Mouse (Mus musculus): ENCODE measurements at regions not wholly inside any gene's neighbourhood (a gene's known extent, or its start where the extent isn't known, plus 50 kb on each side); places are given as distances from the start of the nearest gene placed in this dataset.

DNA sequence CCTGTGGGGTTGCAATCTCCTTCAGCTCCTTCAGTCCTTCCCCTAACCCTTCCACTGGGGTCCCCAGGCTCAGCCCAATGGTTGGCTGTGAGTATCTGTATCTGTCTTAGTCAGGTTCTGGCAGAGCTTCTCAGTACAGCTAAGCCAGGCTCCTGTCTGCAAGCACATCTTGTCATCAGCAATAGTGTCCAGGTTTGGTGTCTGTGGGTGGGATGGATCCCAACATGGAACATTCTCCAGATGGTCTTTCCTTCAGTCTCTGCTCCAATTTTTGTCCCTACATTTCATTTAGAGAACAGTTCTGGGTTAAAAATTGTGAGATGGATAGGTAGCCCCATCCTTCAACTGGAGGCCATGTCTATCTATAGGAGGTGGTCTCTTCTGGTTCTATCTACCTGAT is 494.2 kb downstream of the Mettl4 start:
- Histone ChIP-seq H3K4me2 (ENCODE audit: low read length) (no peak overlapping the region), H3K9ac (ENCODE audit: low read length) (no peak overlapping the region), H3K27ac (replicated peaks in 1 of 2; ENCODE audit: control insufficient read depth in 1 of 2, insufficient read depth in 1 of 2, low read depth in 2 of 2, low read length in 2 of 2) (no peak overlapping the region), H3K9me3 (ENCODE audit: control insufficient read depth, low read length) (no peaks in the 10 kb centered on the region), H3K36me3 (ENCODE audit: control insufficient read depth, insufficient read depth, low read length) (no peaks in the 10 kb centered on the region), H3K27me3 (ENCODE audit: control insufficient read depth, insufficient read depth, low read length) (no peaks in the 10 kb centered on the region), H3K4me3 (ENCODE audit: control insufficient read depth in 1 of 2, insufficient read depth in 1 of 2, low read depth in 1 of 2, low read length in 2 of 2) (no peak overlapping the region), H3K4me1 (ENCODE audit: control insufficient read depth in 2 of 2, insufficient read depth in 2 of 2, low read length in 2 of 2) (no peaks in the 10 kb centered on the region)
- ATAC-seq (ENCODE audit: insufficient number of reproducible peaks, insufficient read depth, low FRiP score, low read depth), result no peak

DNA sequence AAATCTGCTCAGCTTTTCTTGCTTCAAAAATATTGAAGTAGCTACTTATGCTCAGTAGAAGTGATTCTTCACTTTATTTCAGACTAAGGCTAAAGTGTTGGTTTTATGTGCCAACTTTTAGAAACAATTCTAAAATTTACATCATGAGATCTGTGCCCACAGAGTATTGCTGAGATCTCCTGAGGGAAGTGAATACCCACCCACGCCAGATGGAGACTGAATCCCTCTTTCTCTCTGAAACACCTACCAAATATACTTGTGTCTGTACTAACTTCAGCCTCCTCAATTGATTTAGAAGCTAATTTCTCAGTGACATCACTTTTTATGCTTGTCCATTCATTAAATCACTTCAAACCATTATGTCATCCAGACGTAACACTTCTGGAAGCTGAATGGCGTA is 495.0 kb downstream of the Mettl4 start:
- H3K27ac ChIP-seq (replicated peaks in 1 of 2; ENCODE audit: control insufficient read depth in 1 of 2, insufficient read depth in 1 of 2, low read depth in 2 of 2, low read length in 2 of 2), result no peak overlapping the region
- no peaks in the 10 kb centered on the region for H3K27me3 ChIP-seq (ENCODE audit: control insufficient read depth, insufficient read depth, low read length)
- ATAC-seq (ENCODE audit: insufficient number of reproducible peaks, insufficient read depth, low FRiP score, low read depth), result no peak
- WGBS, result 94% methylated on average over 3 of the region's 3 CpGs
- H3K9ac ChIP-seq (ENCODE audit: low read length), result no peak overlapping the region
- no peak overlapping the region for H3K4me2 ChIP-seq (ENCODE audit: low read length)
- H3K4me3 ChIP-seq (ENCODE audit: control insufficient read depth in 1 of 2, insufficient read depth in 1 of 2, low read depth in 1 of 2, low read length in 2 of 2), result no peak overlapping the region
- no peaks in the 10 kb centered on the region for H3K4me1 ChIP-seq (ENCODE audit: control insufficient read depth in 2 of 2, insufficient read depth in 2 of 2, low read length in 2 of 2)
- no peaks in the 10 kb centered on the region for H3K36me3 ChIP-seq (ENCODE audit: control insufficient read depth, insufficient read depth, low read length)
- H3K9me3 ChIP-seq (ENCODE audit: control insufficient read depth, low read length), result no peaks in the 10 kb centered on the region

DNA sequence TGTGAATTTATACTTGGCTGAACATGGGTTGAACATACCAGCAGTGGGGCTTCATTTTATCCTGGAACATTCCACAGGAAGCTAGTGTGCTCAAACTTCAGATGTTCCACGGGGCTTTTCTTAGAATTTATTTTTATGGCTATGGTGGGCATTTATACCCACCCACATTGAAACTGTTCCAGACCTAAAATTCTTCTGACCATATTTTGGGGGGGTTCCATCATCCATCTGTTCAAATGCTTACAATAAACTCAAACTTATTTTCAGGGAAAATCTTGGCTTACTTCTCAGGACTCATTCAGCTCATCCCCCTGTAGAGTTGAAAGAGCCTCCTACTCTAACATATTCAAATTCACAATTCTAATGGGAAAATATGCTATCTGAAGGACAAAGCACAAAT is 506.0 kb downstream of the Mettl4 start:
- Histone ChIP-seq H3K4me3 (ENCODE audit: control insufficient read depth in 1 of 2, insufficient read depth in 1 of 2, low read depth in 1 of 2, low read length in 2 of 2) (no peak overlapping the region), H3K4me2 (ENCODE audit: low read length) (no peak overlapping the region)
- 59% methylated on average over 1 of the region's 1 CpGs for WGBS

GRCm38 (mm10) chr17:94226136-94226535 is 523.7 kb downstream of the Mettl4 start:
- H3K27ac ChIP-seq (replicated peaks in 1 of 2; ENCODE audit: control insufficient read depth in 1 of 2, insufficient read depth in 1 of 2, low read depth in 2 of 2, low read length in 2 of 2), result no peak overlapping the region
- WGBS, result 69% methylated on average over 3 of the region's 3 CpGs
- no peak for ATAC-seq (ENCODE audit: insufficient number of reproducible peaks, insufficient read depth, low FRiP score, low read depth)

More for the DNA sequence above, 506.0 kb downstream of the Mettl4 start:
- Histone ChIP-seq H3K4me1 (ENCODE audit: control insufficient read depth in 2 of 2, insufficient read depth in 2 of 2, low read length in 2 of 2) (no peaks in the 10 kb centered on the region), H3K9me3 (ENCODE audit: control insufficient read depth, low read length) (no peaks in the 10 kb centered on the region), H3K27ac (replicated peaks in 1 of 2; ENCODE audit: control insufficient read depth in 1 of 2, insufficient read depth in 1 of 2, low read depth in 2 of 2, low read length in 2 of 2) (no peak overlapping the region), H3K36me3 (ENCODE audit: control insufficient read depth, insufficient read depth, low read length) (no peaks in the 10 kb centered on the region), H3K9ac (ENCODE audit: low read length) (no peak overlapping the region), H3K27me3 (ENCODE audit: control insufficient read depth, insufficient read depth, low read length) (no peaks in the 10 kb centered on the region)
- ATAC-seq (ENCODE audit: insufficient number of reproducible peaks, insufficient read depth, low FRiP score, low read depth), result no peak

More at GRCm38 (mm10) chr17:94226136-94226535, 523.7 kb downstream of the Mettl4 start:
- H3K27me3 ChIP-seq (ENCODE audit: control insufficient read depth, insufficient read depth, low read length), result no peaks in the 10 kb centered on the region
- no peak overlapping the region for H3K4me3 ChIP-seq (ENCODE audit: control insufficient read depth in 1 of 2, insufficient read depth in 1 of 2, low read depth in 1 of 2, low read length in 2 of 2)
- no peak overlapping the region for H3K9ac ChIP-seq (ENCODE audit: low read length)
- H3K4me1 ChIP-seq (ENCODE audit: control insufficient read depth in 2 of 2, insufficient read depth in 2 of 2, low read length in 2 of 2), result no peaks in the 10 kb centered on the region
- no peaks in the 10 kb centered on the region for H3K9me3 ChIP-seq (ENCODE audit: control insufficient read depth, low read length)
- no peaks in the 10 kb centered on the region for H3K36me3 ChIP-seq (ENCODE audit: control insufficient read depth, insufficient read depth, low read length)
- H3K4me2 ChIP-seq (ENCODE audit: low read length), result no peak overlapping the region

Measured in heart, embryonic 14.5 days (tissue).